Mouse (Mus musculus) forebrain, postnatal 0 days (tissue): Measurements from ENCODE around the gene Ifngr1. TPM values are rescaled to one million over a fixed set of nuclear protein-coding genes. Genes with fewer than 3 reads are reported as not detected.

Experiments used
- ATAC-seq: fragments of 200-750 bp; cut with Nextera tagmentation; 2 replicates; pipeline ENCODE4 v1.8.0; 2017; ENCODE audit warnings: mild to moderate bottlenecking, moderate library complexity
- DNase-seq: peaks from one replicate; pipeline ENCODE4 v3.0.0-alpha.2; 2015
- H3K27ac ChIP-seq: fragments of 300-500 bp; sonication (generic); 2 replicates; pipeline ENCODE4 v1.5.1; 2014; ENCODE audit warnings: low read depth, mild to moderate bottlenecking, antibody characterized with exemption, low read length, moderate library complexity, mixed read lengths
- H3K27me3 ChIP-seq: fragments of 300-500 bp; sonication (generic); 2 replicates; pipeline ENCODE4 v1.6.1; 2014; ENCODE audit warnings: mild to moderate bottlenecking, low read length, mixed read lengths; ENCODE audit not compliant: insufficient read depth
- H3K36me3 ChIP-seq: fragments of 300-500 bp; sonication (generic); 2 replicates; pipeline ENCODE4 v1.6.1; 2014; ENCODE audit warnings: mild to moderate bottlenecking, moderate library complexity; ENCODE audit not compliant: insufficient read depth
- H3K4me1 ChIP-seq: fragments of 300-500 bp; sonication (generic); 2 replicates; pipeline ENCODE4 v1.6.1; 2014; ENCODE audit warnings: antibody characterized with exemption; ENCODE audit not compliant: insufficient read depth
- H3K4me2 ChIP-seq: fragments of 300-500 bp; sonication (generic); 2 replicates; pipeline ENCODE4 v1.6.1; 2014; ENCODE audit warnings: low read depth, mild to moderate bottlenecking, moderate library complexity
- H3K4me3 ChIP-seq: fragments of 300-500 bp; sonication (generic); 2 replicates; pipeline ENCODE4 v1.5.1; 2014; ENCODE audit warnings: low read depth, low read length, mixed read lengths
- H3K9ac ChIP-seq: fragments of 300-500 bp; sonication (generic); 2 replicates; pipeline ENCODE4 v1.6.1; 2014; ENCODE audit warnings: mild to moderate bottlenecking
- H3K9me3 ChIP-seq: fragments of 300-500 bp; sonication (generic); 2 replicates; pipeline ENCODE4 v1.6.1; 2016; ENCODE audit warnings: low read length
- CTCF ChIP-seq: sonication (generic); IDR thresholded peaks from 2 replicates; pipeline ENCODE4 v1.5.1; 2016; ENCODE audit warnings: antibody characterized with exemption, control low read depth, low read depth
- WGBS: fragments of 180-500 bp; shearing (Covaris S2); extraction: QIAGEN DNeasy Blood & Tissue Kit; methylation state at CpG from one replicate; pipeline ENCODE4 v1.1.7; 2014; 5-methylcytosine and 5-hydroxymethylcytosine counted together
- polyA plus RNA-seq: library from polyadenylated mRNA; unstranded; fragments of >200 nt; fragmentation: Nextera tagmentation; extraction: Ambion mirVana; gene quantifications from 2 replicates; pipeline ENCODE4 v1.2.1, GENCODE M21; 2015
- total RNA-seq: library from RNA; depleted of rRNA; stranded (reverse); fragments of >200 nt; gene quantifications from 2 replicates; pipeline ENCODE4 v1.2.3, GENCODE M21; 2014; rRNA removed

Gene Ifngr1
- total and polyA plus RNA-seq, 2 experiments from 2014 or later: 16.9 to 21.9 TPM

DNA sequence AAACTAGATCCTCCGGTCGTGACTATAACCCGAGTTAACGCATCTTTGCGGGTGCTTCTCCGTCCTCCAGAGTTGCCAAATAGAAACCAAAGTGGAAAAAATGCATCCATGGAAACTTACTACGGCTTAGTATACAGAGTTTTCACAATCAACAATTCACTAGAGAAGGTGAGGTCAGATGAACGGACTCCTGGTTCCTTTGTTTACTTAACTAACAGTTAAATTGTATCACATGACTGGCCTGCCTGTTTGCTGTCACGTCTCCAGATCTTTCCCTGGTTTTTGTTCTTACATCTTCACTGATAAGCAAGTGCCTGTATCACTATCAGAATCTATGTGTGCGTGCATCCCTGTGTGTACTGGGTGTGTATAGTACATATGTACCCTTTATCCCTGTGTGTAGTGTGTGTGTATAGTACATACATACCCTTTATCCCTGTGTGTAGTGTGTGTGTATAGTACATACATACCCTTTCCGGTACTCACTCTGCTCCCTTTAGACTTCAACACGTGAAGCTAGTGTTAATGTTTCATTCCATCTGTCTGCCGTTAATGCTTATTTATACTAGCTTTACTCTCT is 40.0 kb downstream of the Ifngr1 start:
- no peak for DNase-seq
- no peak overlapping the region for H3K9ac ChIP-seq
- H3K27ac ChIP-seq: no peak overlapping the region
- H3K4me3 ChIP-seq: no peak overlapping the region
- WGBS: 71% methylated on average over 13 of the region's 13 CpGs
- no peak for ATAC-seq
- no peaks in the 10 kb centered on the region for H3K27me3 ChIP-seq
- H3K9me3 ChIP-seq: no peaks in the 10 kb centered on the region
- no peak for TF ChIP-seq CTCF
- H3K4me1 ChIP-seq: no peaks in the 10 kb centered on the region
- H3K4me2 ChIP-seq: no peak overlapping the region
- no peaks in the 10 kb centered on the region for H3K36me3 ChIP-seq

DNA sequence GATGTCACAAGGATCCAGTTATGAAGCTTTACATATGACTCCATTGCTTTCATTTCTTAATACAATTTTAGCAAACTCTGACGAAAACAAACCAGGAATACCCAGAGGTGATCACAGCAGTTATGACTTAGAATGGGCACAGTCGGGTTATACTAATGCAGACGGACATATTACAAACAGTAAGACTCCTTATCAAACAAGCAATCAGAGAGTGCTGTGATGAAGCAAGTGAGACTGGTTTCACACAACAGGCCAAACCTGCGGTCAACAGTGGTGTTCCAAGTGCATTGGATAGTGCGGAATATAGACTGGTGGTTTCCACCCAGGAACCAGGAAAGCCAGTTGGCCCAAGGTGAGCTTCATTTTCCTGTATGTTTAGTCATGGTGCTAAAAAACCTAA is 47.1 kb downstream of the Ifngr1 start:
- no peak overlapping the region for H3K4me3 ChIP-seq
- TF ChIP-seq CTCF: no peak
- H3K9ac ChIP-seq: no peak overlapping the region
- H3K36me3 ChIP-seq: no peaks in the 10 kb centered on the region
- H3K27me3 ChIP-seq: no peaks in the 10 kb centered on the region
- ATAC-seq (no peak), DNase-seq (no peak)
- no peak overlapping the region for H3K27ac ChIP-seq
- no peaks in the 10 kb centered on the region for H3K9me3 ChIP-seq
- H3K4me1 ChIP-seq: no peaks in the 10 kb centered on the region
- WGBS: 92% methylated on average over 5 of the region's 5 CpGs
- no peak overlapping the region for H3K4me2 ChIP-seq

DNA sequence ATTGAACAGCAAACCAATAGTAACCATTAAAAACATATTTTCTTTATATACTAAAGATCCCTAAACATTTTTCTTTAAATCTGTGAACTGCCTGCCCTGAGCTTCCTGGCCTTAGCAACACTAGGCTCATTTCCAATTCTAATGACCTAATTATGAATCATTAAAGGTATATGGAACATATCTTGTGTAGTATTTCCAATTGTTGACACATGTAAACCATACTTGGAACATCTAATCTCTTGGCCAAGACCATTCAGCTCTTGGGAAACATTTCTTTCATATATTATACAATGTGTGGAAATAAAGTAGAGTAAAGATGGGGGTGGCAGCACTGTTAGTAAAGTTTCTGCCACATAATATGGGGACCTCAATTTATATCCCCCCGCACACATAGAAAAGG is 47.9 kb downstream of the Ifngr1 start:
- no peak for TF ChIP-seq CTCF
- ATAC-seq (no peak), DNase-seq (no peak)
- H3K27ac ChIP-seq: no peak overlapping the region
- no peak overlapping the region for H3K9ac ChIP-seq
- 95% methylated on average over 1 of the region's 1 CpGs for WGBS
- no peaks in the 10 kb centered on the region for H3K4me1 ChIP-seq
- H3K36me3 ChIP-seq: no peaks in the 10 kb centered on the region
- H3K4me3 ChIP-seq: no peak overlapping the region
- H3K9me3 ChIP-seq: no peaks in the 10 kb centered on the region
- no peak overlapping the region for H3K4me2 ChIP-seq
- H3K27me3 ChIP-seq: no peaks in the 10 kb centered on the region

DNA sequence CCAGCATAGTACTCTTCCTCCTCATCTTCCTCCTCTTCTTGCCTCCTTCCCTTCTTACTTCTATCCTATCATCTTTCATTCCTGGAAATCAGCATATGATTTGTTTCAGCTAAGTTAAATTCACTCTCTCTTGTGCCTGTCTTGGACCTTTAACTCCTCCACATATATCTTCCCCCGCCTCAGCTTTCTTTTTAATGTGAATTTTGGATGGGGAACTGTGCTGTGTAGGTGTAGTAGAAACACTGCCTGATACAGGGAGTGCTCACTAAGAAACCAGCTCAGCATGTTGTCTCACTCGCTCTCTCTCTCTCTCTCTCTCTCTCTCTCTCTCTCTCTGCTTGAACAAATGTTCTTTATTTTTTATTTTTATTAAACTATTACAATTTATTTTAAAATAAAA is 53.4 kb downstream of the Ifngr1 start:
- Histone ChIP-seq H3K4me3 (no peak overlapping the region), H3K4me2 (no peak overlapping the region), H3K27me3 (no peaks in the 10 kb centered on the region), H3K36me3 (no peaks in the 10 kb centered on the region), H3K4me1 (no peaks in the 10 kb centered on the region), H3K9ac (no peak overlapping the region), H3K27ac (no peak overlapping the region), H3K9me3 (no peaks in the 10 kb centered on the region)
- TF ChIP-seq CTCF: no peak
- ATAC-seq (no peak), DNase-seq (no peak)
- WGBS: 86% methylated on average over 2 of the region's 2 CpGs

DNA sequence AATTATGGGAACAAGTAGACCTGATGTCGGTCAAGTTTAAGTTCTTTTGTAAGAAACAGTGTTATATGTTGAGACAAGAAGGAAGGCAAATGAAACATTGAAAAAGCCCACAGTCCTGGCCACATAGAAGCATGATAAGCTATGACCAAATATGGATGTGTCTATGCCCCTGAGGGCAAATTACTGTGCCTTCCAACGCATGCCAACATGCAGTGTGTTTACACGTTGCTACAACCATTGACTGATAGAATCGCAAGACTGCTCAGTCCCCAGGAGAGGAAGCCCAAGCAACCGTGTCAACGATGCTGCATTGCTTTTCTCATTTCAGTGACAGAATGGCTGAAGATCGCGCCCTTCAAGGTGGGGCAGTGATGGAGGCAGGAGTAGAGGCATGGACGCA is 65.7 kb downstream of the Ifngr1 start:
- Histone ChIP-seq H3K9me3 (no peaks in the 10 kb centered on the region), H3K4me3 (no peak overlapping the region), H3K4me2 (no peak overlapping the region), H3K27me3 (no peaks in the 10 kb centered on the region), H3K9ac (no peak overlapping the region), H3K36me3 (no peaks in the 10 kb centered on the region), H3K27ac (no peak overlapping the region), H3K4me1 (no peaks in the 10 kb centered on the region)
- WGBS: 94% methylated on average over 9 of the region's 9 CpGs
- no peak for DNase-seq
- TF ChIP-seq CTCF: no peak
- no peak for ATAC-seq

Other genes starting within 250 kb of the Ifngr1 start
- gene Olig3, start 235.4 kb upstream of the Ifngr1 start, total RNA-seq: 0.08 TPM in 1 of 2 replicates, not detected in the other
- gene Olig3, start 235.4 kb upstream of the Ifngr1 start, polyA plus RNA-seq: 0.06 and 0.65 TPM in 2 replicates
- not detected in 2 replicates for gene Il22ra2, start 30.0 kb downstream of the Ifngr1 start, total RNA-seq
- gene Il22ra2, start 30.0 kb downstream of the Ifngr1 start, polyA plus RNA-seq: not detected in 2 replicates
- 0.19 TPM in 1 of 2 replicates, not detected in the other for gene Il20ra, start 120.6 kb downstream of the Ifngr1 start, total RNA-seq
- gene Il20ra, start 120.6 kb downstream of the Ifngr1 start, polyA plus RNA-seq: not detected in 2 replicates